Mouse (Mus musculus) liver, embryonic 15.5 days (tissue): ENCODE results near the gene Cxcl17. TPM values are rescaled to one million over a fixed set of nuclear protein-coding genes. Genes with fewer than 3 reads are reported as not detected.

ENCODE experiments used
- ATAC-seq: fragments of 200-750 bp; cut with Nextera tagmentation; 2 replicates; pipeline ENCODE4 v1.8.0; 2017; ENCODE audit warnings: moderate number of reproducible peaks, mild to moderate bottlenecking, moderate library complexity; ENCODE audit not compliant: insufficient read depth
- H3K27ac ChIP-seq: fragments of 300-500 bp; sonication (generic); replicated peaks from 2 replicates; pipeline ENCODE4 v1.5.1; 2015; ENCODE audit warnings: mild to moderate bottlenecking, inconsistent platforms
- H3K27me3 ChIP-seq: fragments of 300-500 bp; sonication (generic); 2 replicates; pipeline ENCODE4 v1.6.1; 2015; ENCODE audit warnings: mild to moderate bottlenecking, inconsistent platforms
- H3K36me3 ChIP-seq: fragments of 300-500 bp; sonication (generic); replicated peaks from 2 replicates; pipeline ENCODE4 v1.6.1; 2015; ENCODE audit warnings: moderate library complexity, mild to moderate bottlenecking, inconsistent platforms
- H3K4me1 ChIP-seq: fragments of 300-500 bp; sonication (generic); replicated peaks from 2 replicates; pipeline ENCODE4 v1.6.1; 2015; ENCODE audit warnings: inconsistent platforms
- H3K4me2 ChIP-seq: fragments of 300-500 bp; sonication (generic); 2 replicates; pipeline ENCODE4 v1.6.1; 2015; ENCODE audit warnings: moderate library complexity, mild to moderate bottlenecking, inconsistent platforms
- H3K4me3 ChIP-seq: fragments of 300-500 bp; sonication (generic); replicated peaks from 2 replicates; pipeline ENCODE4 v1.5.1; 2015; ENCODE audit warnings: mild to moderate bottlenecking, inconsistent platforms
- H3K9ac ChIP-seq: fragments of 300-500 bp; sonication (generic); 2 replicates; pipeline ENCODE4 v1.6.1; 2015; ENCODE audit warnings: moderate library complexity, mild to moderate bottlenecking, inconsistent platforms
- H3K9me3 ChIP-seq: fragments of 300-500 bp; sonication (generic); replicated peaks from 2 replicates; pipeline ENCODE4 v1.6.1; 2016; ENCODE audit warnings: inconsistent platforms
- WGBS: fragments of 180-500 bp; shearing (Covaris S2); methylation state at CpG from one replicate; pipeline ENCODE4 v1.1.7; 2015; ENCODE audit warnings: mixed read lengths; ENCODE audit not compliant: insufficient replicate concordance; 5-methylcytosine and 5-hydroxymethylcytosine counted together
- polyA plus RNA-seq: library from polyadenylated mRNA; unstranded; fragments of >200 nt; fragmentation: Nextera tagmentation; extraction: Ambion mirVana; gene quantifications from 2 replicates; pipeline ENCODE4 v1.2.1, GENCODE M21; 2015

Cxcl17 gene
- polyA plus RNA-seq, 1 experiment from 2014 or later, result not detected

GRCm38 (mm10) chr7:25380392-25381283 lies 32.0 kb downstream of the Cxcl17 start:
- Histone ChIP-seq H3K9ac (no peak overlapping the region), H3K27me3 (peaks cover 8% of the 10 kb centered on the region), H3K9me3 (no peaks in the 10 kb centered on the region), H3K4me1 (peaks cover 42% of the 10 kb centered on the region), H3K4me3 (peak overlapping the region; percentile 48; the same call in 1 of the 2 replicates), H3K36me3 (peaks cover 20% of the 10 kb centered on the region; the same call in 1 of the 2 replicates), H3K4me2 (peak overlapping the region; percentile 82), H3K27ac (no peak overlapping the region)
- WGBS, result 38% methylated on average over 18 of the region's 18 CpGs
- ATAC-seq, result peak; percentile 41; the same call in 1 of the 2 replicates

GRCm38 (mm10) chr7:25379551-25380351 lies 32.9 kb downstream of the Cxcl17 start:
- peaks cover 20% of the 10 kb centered on the region; the same call in 1 of the 2 replicates for H3K36me3 ChIP-seq
- H3K4me2 ChIP-seq, result peak overlapping the region; percentile 82
- peak overlapping the region; percentile 45 for H3K9ac ChIP-seq
- H3K27me3 ChIP-seq, result peaks cover 15% of the 10 kb centered on the region
- peak; percentile 32 for ATAC-seq
- peak overlapping the region; percentile 48 for H3K4me3 ChIP-seq
- H3K27ac ChIP-seq, result no peak overlapping the region
- 2% methylated on average over 42 of the region's 42 CpGs for WGBS
- H3K9me3 ChIP-seq, result no peaks in the 10 kb centered on the region
- H3K4me1 ChIP-seq, result peaks cover 36% of the 10 kb centered on the region

- ATAC-seq, result no peak
- Histone ChIP-seq H3K4me3 (no peak overlapping the region), H3K4me1 (peaks cover 30% of the 10 kb centered on the region), H3K27me3 (peaks cover 18% of the 10 kb centered on the region), H3K9me3 (no peaks in the 10 kb centered on the region), H3K4me2 (no peak overlapping the region), H3K36me3 (peaks cover 13% of the 10 kb centered on the region; the same call in 1 of the 2 replicates), H3K27ac (no peak overlapping the region), H3K9ac (no peak overlapping the region)
- WGBS, result 67% methylated on average over 13 of the region's 13 CpGs
Measured at GRCm38 (mm10) chr7:25378181-25379100, 34.2 kb downstream of the Cxcl17 start.

GRCm38 (mm10) chr7:25377100-25377700 lies 35.5 kb downstream of the Cxcl17 start:
- H3K4me3 ChIP-seq, result peak overlapping the region; percentile 32; the same call in 1 of the 2 replicates
- no peak for ATAC-seq

GRCm38 (mm10) chr7:25376556-25376955 lies 36.1 kb downstream of the Cxcl17 start:
- no peaks in the 10 kb centered on the region for H3K36me3 ChIP-seq
- no peak overlapping the region for H3K9ac ChIP-seq
- H3K4me2 ChIP-seq, result peak overlapping the region; percentile 59
- peaks cover 30% of the 10 kb centered on the region for H3K4me1 ChIP-seq
- H3K27me3 ChIP-seq, result peaks cover 18% of the 10 kb centered on the region
- peak overlapping the region; percentile 32 for H3K4me3 ChIP-seq
- no peak overlapping the region for H3K27ac ChIP-seq
- ATAC-seq, result 0 out of 2 replicates have a peak, but pooled peaks have one; percentile 30
- H3K9me3 ChIP-seq, result no peaks in the 10 kb centered on the region
- 7% methylated on average over 17 of the region's 17 CpGs for WGBS

More at GRCm38 (mm10) chr7:25377100-25377700, 35.5 kb downstream of the Cxcl17 start:
- Histone ChIP-seq H3K4me1 (peaks cover 30% of the 10 kb centered on the region), H3K9ac (no peak overlapping the region), H3K9me3 (no peaks in the 10 kb centered on the region), H3K36me3 (peaks cover 3% of the 10 kb centered on the region; the same call in 1 of the 2 replicates), H3K4me2 (peak overlapping the region; percentile 59), H3K27me3 (peaks cover 18% of the 10 kb centered on the region), H3K27ac (no peak overlapping the region)
- WGBS, result 58% methylated on average over 8 of the region's 8 CpGs

GRCm38 (mm10) chr7:25372441-25372840 lies 40.2 kb downstream of the Cxcl17 start:
- H3K4me1 ChIP-seq, result peaks cover 10% of the 10 kb centered on the region
- no peaks in the 10 kb centered on the region for H3K9me3 ChIP-seq
- H3K4me3 ChIP-seq, result no peak overlapping the region
- H3K27ac ChIP-seq, result no peak overlapping the region
- H3K36me3 ChIP-seq, result no peaks in the 10 kb centered on the region
- no peak overlapping the region for H3K4me2 ChIP-seq
- H3K27me3 ChIP-seq, result peaks cover 49% of the 10 kb centered on the region
- H3K9ac ChIP-seq, result no peak overlapping the region
- ATAC-seq, result no peak
- 57% methylated on average over 5 of the region's 5 CpGs for WGBS

- H3K9ac ChIP-seq, result no peak within 1 kb of the TSS
- H3K27me3 ChIP-seq, result peaks cover 57% of the 10 kb centered on the region
- no peak within 1 kb of the TSS for H3K27ac ChIP-seq
- no peaks in the 10 kb centered on the region for H3K36me3 ChIP-seq
- 43% methylated on average over 12 of the region's 12 CpGs for WGBS
- no peaks in the 10 kb centered on the region for H3K4me1 ChIP-seq
- no peak within 1 kb of the TSS for H3K4me2 ChIP-seq
- no peak for ATAC-seq
- H3K9me3 ChIP-seq, result no peaks in the 10 kb centered on the region
- no peak within 1 kb of the TSS for H3K4me3 ChIP-seq
Measured at GRCm38 (mm10) chr7:25369058-25369749, 43.5 kb downstream of the Cxcl17 start, which contains the start of gene Cnfn. Cnfn (minus strand) TSS chr7:25369724.

GRCm38 (mm10) chr7:25368333-25368732 lies 44.4 kb downstream of the Cxcl17 start:
- no peaks in the 10 kb centered on the region for H3K9me3 ChIP-seq
- H3K27ac ChIP-seq, result no peak overlapping the region
- H3K4me1 ChIP-seq, result no peaks in the 10 kb centered on the region
- peaks cover 57% of the 10 kb centered on the region for H3K27me3 ChIP-seq
- no peak overlapping the region for H3K9ac ChIP-seq
- H3K4me3 ChIP-seq, result no peak overlapping the region
- no peak overlapping the region for H3K4me2 ChIP-seq
- no peaks in the 10 kb centered on the region for H3K36me3 ChIP-seq
- WGBS, result 21% methylated on average over 12 of the region's 12 CpGs
- no peak for ATAC-seq

GRCm38 (mm10) chr7:25367632-25368293 lies 44.9 kb downstream of the Cxcl17 start:
- 4% methylated on average over 33 of the region's 33 CpGs for WGBS
- H3K4me1 ChIP-seq, result no peaks in the 10 kb centered on the region
- H3K27me3 ChIP-seq, result peaks cover 57% of the 10 kb centered on the region
- ATAC-seq, result no peak
- H3K4me2 ChIP-seq, result no peak overlapping the region
- no peak overlapping the region for H3K9ac ChIP-seq
- H3K36me3 ChIP-seq, result no peaks in the 10 kb centered on the region
- H3K27ac ChIP-seq, result no peak overlapping the region
- no peak overlapping the region for H3K4me3 ChIP-seq
- H3K9me3 ChIP-seq, result no peaks in the 10 kb centered on the region
